ENCODE assay signal across 8 mouse cellular contexts in genomic region chr7:44429534-44430488, GRCm38 (mm10). TPM values are rescaled to one million over a fixed set of nuclear protein-coding genes. Genes with fewer than 3 reads are reported as not detected.
A peak's percentile ranks its signal among the peaks of the same experiment; 100 is the strongest.
DNase-seq lines count a peak whose midpoint lies in the region; ATAC-seq and TF ChIP-seq lines count a peak whose summit lies in the region.

No protein-coding gene starts in this region.

- no peak for DNase-seq in lung, postnatal 36 days
- DNase-seq in embryonic facial prominence, embryonic 10.5 days (ENCODE audit: low spot score): peak; percentile 27
- peak; percentile 68 for DNase-seq in hindbrain, postnatal 0 days (ENCODE audit: low spot score)
- peak; percentile 66 for DNase-seq in neural tube, embryonic 11.5 days (ENCODE audit: low spot score)
- no peak for DNase-seq in adrenal gland, postnatal 25 days
- DNase-seq in adrenal gland, postnatal 36 days: no peak
- no peak for DNase-seq in heart, adult 9 months (ENCODE audit: low spot score in 2 of 2)

- no peak overlapping the region for H3K9ac ChIP-seq in lung, embryonic 15.5 days
- peak overlapping the region; percentile 97 for H3K9ac ChIP-seq in hindbrain, postnatal 0 days (replicated peaks; ENCODE audit: low read length)
- H3K9ac ChIP-seq in neural tube, embryonic 11.5 days (ENCODE audit: low read length): peak overlapping the region; percentile 85

- H3K4me1 ChIP-seq in lung, embryonic 15.5 days: peaks cover 7% of the 10 kb centered on the region; the same call in 1 of the 2 replicates
- peaks cover 43% of the 10 kb centered on the region for H3K4me1 ChIP-seq in embryonic facial prominence, embryonic 10.5 days
- peaks cover 38% of the 10 kb centered on the region for H3K4me1 ChIP-seq in hindbrain, postnatal 0 days (ENCODE audit: insufficient read depth, low read length)
- H3K4me1 ChIP-seq in neural tube, embryonic 11.5 days (ENCODE audit: control insufficient read depth, insufficient read depth, low read length): peaks cover 5% of the 10 kb centered on the region

- no peak for ATAC-seq in lung, embryonic 15.5 days (ENCODE audit: borderline replicate concordance, extremely low read depth, low FRiP score, low TSS enrichment)
- ATAC-seq in hindbrain, postnatal 0 days: peak; percentile 46
- peak; percentile 29 for ATAC-seq in neural tube, embryonic 11.5 days (ENCODE audit: insufficient read depth, low FRiP score, low TSS enrichment)

- no peaks in the 10 kb centered on the region for H3K9me3 ChIP-seq in lung, embryonic 15.5 days
- H3K9me3 ChIP-seq in embryonic facial prominence, embryonic 10.5 days: no peaks in the 10 kb centered on the region
- no peaks in the 10 kb centered on the region for H3K9me3 ChIP-seq in hindbrain, postnatal 0 days (ENCODE audit: low read length)
- no peaks in the 10 kb centered on the region for H3K9me3 ChIP-seq in neural tube, embryonic 11.5 days (ENCODE audit: control insufficient read depth, low read length)

- H3K27me3 ChIP-seq in lung, embryonic 15.5 days: peaks cover 69% of the 10 kb centered on the region
- H3K27me3 ChIP-seq in embryonic facial prominence, embryonic 10.5 days (replicated peaks; ENCODE audit: low read depth, poor library complexity, severe bottlenecking): peaks cover 82% of the 10 kb centered on the region
- no peaks in the 10 kb centered on the region for H3K27me3 ChIP-seq in hindbrain, postnatal 0 days (ENCODE audit: insufficient read depth, low read length)
- peaks cover 10% of the 10 kb centered on the region; the same call in 1 of the 2 replicates for H3K27me3 ChIP-seq in neural tube, embryonic 11.5 days (ENCODE audit: control insufficient read depth, insufficient read depth, low read length)

- 5% methylated on average over 31 of the region's 32 CpGs for WGBS in lung, embryonic 15.5 days
- WGBS in embryonic facial prominence, embryonic 10.5 days: 1% methylated on average over 32 of the region's 32 CpGs
- 1% methylated on average over 27 of the region's 32 CpGs for WGBS in hindbrain, postnatal 0 days
- 1% methylated on average over 32 of the region's 32 CpGs for WGBS in neural tube, embryonic 11.5 days

- H3K27ac ChIP-seq in lung, embryonic 15.5 days: no peak overlapping the region
- H3K27ac ChIP-seq in embryonic facial prominence, embryonic 10.5 days (replicated peaks): peak overlapping the region; percentile 85
- peak overlapping the region; percentile 99 for H3K27ac ChIP-seq in hindbrain, postnatal 0 days
- peak overlapping the region; percentile 97 for H3K27ac ChIP-seq in neural tube, embryonic 11.5 days (ENCODE audit: low read depth, low read length)

- TF ChIP-seq CTCF in hindbrain, postnatal 0 days (IDR thresholded peaks at IDR 0.05; ENCODE audit: low read depth): no peak

- peak overlapping the region; percentile 80 for H3K4me2 ChIP-seq in lung, embryonic 15.5 days
- peak overlapping the region; percentile 83 for H3K4me2 ChIP-seq in hindbrain, postnatal 0 days (ENCODE audit: low read depth, low read length)
- H3K4me2 ChIP-seq in neural tube, embryonic 11.5 days (ENCODE audit: low read depth): peak overlapping the region; percentile 71

- peak overlapping the region; percentile 49 for H3K4me3 ChIP-seq in lung, embryonic 15.5 days
- peak overlapping the region; percentile 74 for H3K4me3 ChIP-seq in embryonic facial prominence, embryonic 10.5 days
- H3K4me3 ChIP-seq in hindbrain, postnatal 0 days (ENCODE audit: low read length): peak overlapping the region; percentile 80
- peak overlapping the region; percentile 71 for H3K4me3 ChIP-seq in neural tube, embryonic 11.5 days (ENCODE audit: low read depth, low read length)

- H3K36me3 ChIP-seq in lung, embryonic 15.5 days: no peaks in the 10 kb centered on the region
- no peaks in the 10 kb centered on the region for H3K36me3 ChIP-seq in embryonic facial prominence, embryonic 10.5 days (replicated peaks)
- H3K36me3 ChIP-seq in hindbrain, postnatal 0 days (ENCODE audit: insufficient read depth, low read length): no peaks in the 10 kb centered on the region
- H3K36me3 ChIP-seq in neural tube, embryonic 11.5 days (ENCODE audit: control insufficient read depth, insufficient read depth, low read length): no peaks in the 10 kb centered on the region

RNA-seq across cellular contexts. Expression of gene Lrrc4b, which starts 1.0 kb away (rescaled TPM):
- 0.88 and 0.98 TPM in 2 replicates for polyA plus RNA-seq in lung, embryonic 15.5 days (2015; fragmentation: Nextera tagmentation; extraction: Ambion mirVana)
- polyA plus RNA-seq in embryonic facial prominence, embryonic 10.5 days (2016; fragmentation: Nextera tagmentation; extraction: Ambion mirVana): 0.68 and 1.1 TPM in 2 replicates
- total RNA-seq in hindbrain, postnatal 0 days (2014; rRNA removed): 562 and 663 TPM in 2 replicates
- 19.6 and 22.7 TPM in 2 replicates for polyA plus RNA-seq in hindbrain, postnatal 0 days (2015; fragmentation: Nextera tagmentation; extraction: Ambion mirVana)
- polyA plus RNA-seq in neural tube, embryonic 11.5 days (2014; fragmentation: Nextera tagmentation; extraction: Ambion mirVana): 7.4 and 8.0 TPM in 2 replicates
- total RNA-seq in adrenal gland, postnatal 25 days (2021): 4.3 and 5.8 TPM in 2 replicates
- 1 to 10 TPM; 3.9 to 4.9 TPM for total RNA-seq in adrenal gland, postnatal 36 days (2021)

RNA-seq across cellular contexts. Expression of gene Aspdh, which starts 35.4 kb away (rescaled TPM):
- 0.62 and 0.88 TPM in 2 replicates for polyA plus RNA-seq in lung, embryonic 15.5 days (2015; fragmentation: Nextera tagmentation; extraction: Ambion mirVana)
- 0.64 TPM in 1 of 2 replicates, not detected in the other for polyA plus RNA-seq in embryonic facial prominence, embryonic 10.5 days (2016; fragmentation: Nextera tagmentation; extraction: Ambion mirVana)
- total RNA-seq in hindbrain, postnatal 0 days (2014; rRNA removed): 10.2 and 15.5 TPM in 2 replicates
- polyA plus RNA-seq in hindbrain, postnatal 0 days (2015; fragmentation: Nextera tagmentation; extraction: Ambion mirVana): 3.1 and 3.8 TPM in 2 replicates
- polyA plus RNA-seq in neural tube, embryonic 11.5 days (2014; fragmentation: Nextera tagmentation; extraction: Ambion mirVana): 1.2 and 1.6 TPM in 2 replicates
- 0.61 and 1.9 TPM in 2 replicates for total RNA-seq in adrenal gland, postnatal 25 days (2021)
- total RNA-seq in adrenal gland, postnatal 36 days (2021): under 1 TPM in 1 of 2 experiments, not detected in 1; 0.63 TPM

RNA-seq across cellular contexts. Expression of gene Josd2, which starts 38.0 kb away (rescaled TPM):
- polyA plus RNA-seq in lung, embryonic 15.5 days (2015; fragmentation: Nextera tagmentation; extraction: Ambion mirVana): 109 and 111 TPM in 2 replicates
- polyA plus RNA-seq in embryonic facial prominence, embryonic 10.5 days (2016; fragmentation: Nextera tagmentation; extraction: Ambion mirVana): 80.3 and 85.1 TPM in 2 replicates
- 32.7 and 44.5 TPM in 2 replicates for total RNA-seq in hindbrain, postnatal 0 days (2014; rRNA removed)
- polyA plus RNA-seq in hindbrain, postnatal 0 days (2015; fragmentation: Nextera tagmentation; extraction: Ambion mirVana): 28.3 and 32.7 TPM in 2 replicates
- polyA plus RNA-seq in neural tube, embryonic 11.5 days (2014; fragmentation: Nextera tagmentation; extraction: Ambion mirVana): 60.0 and 66.2 TPM in 2 replicates
- total RNA-seq in adrenal gland, postnatal 25 days (2021): 43.9 and 49.2 TPM in 2 replicates
- 10 to 100 TPM; 53.9 to 61.0 TPM for total RNA-seq in adrenal gland, postnatal 36 days (2021)

RNA-seq across cellular contexts. Expression of gene 1700008O03Rik, which starts 44.2 kb away (rescaled TPM):
- polyA plus RNA-seq in lung, embryonic 15.5 days (2015; fragmentation: Nextera tagmentation; extraction: Ambion mirVana): 1.1 and 1.4 TPM in 2 replicates
- polyA plus RNA-seq in embryonic facial prominence, embryonic 10.5 days (2016; fragmentation: Nextera tagmentation; extraction: Ambion mirVana): 1.1 and 1.9 TPM in 2 replicates
- total RNA-seq in hindbrain, postnatal 0 days (2014; rRNA removed): 1.4 and 2.3 TPM in 2 replicates
- 3.3 and 3.6 TPM in 2 replicates for polyA plus RNA-seq in hindbrain, postnatal 0 days (2015; fragmentation: Nextera tagmentation; extraction: Ambion mirVana)
- 1.0 and 1.1 TPM in 2 replicates for polyA plus RNA-seq in neural tube, embryonic 11.5 days (2014; fragmentation: Nextera tagmentation; extraction: Ambion mirVana)
- 2.3 TPM in 1 of 2 replicates, not detected in the other for total RNA-seq in adrenal gland, postnatal 25 days (2021)
- total RNA-seq in adrenal gland, postnatal 36 days (2021): under 1 TPM; 0.63 to 0.99 TPM

RNA-seq across cellular contexts. Expression of gene Syt3, which starts 45.9 kb away (rescaled TPM):
- 2.1 and 2.3 TPM in 2 replicates for polyA plus RNA-seq in lung, embryonic 15.5 days (2015; fragmentation: Nextera tagmentation; extraction: Ambion mirVana)
- 1.8 and 2.4 TPM in 2 replicates for polyA plus RNA-seq in embryonic facial prominence, embryonic 10.5 days (2016; fragmentation: Nextera tagmentation; extraction: Ambion mirVana)
- 130 and 154 TPM in 2 replicates for total RNA-seq in hindbrain, postnatal 0 days (2014; rRNA removed)
- 73.7 and 79.2 TPM in 2 replicates for polyA plus RNA-seq in hindbrain, postnatal 0 days (2015; fragmentation: Nextera tagmentation; extraction: Ambion mirVana)
- 2.9 and 3.7 TPM in 2 replicates for polyA plus RNA-seq in neural tube, embryonic 11.5 days (2014; fragmentation: Nextera tagmentation; extraction: Ambion mirVana)
- 4.1 and 5.7 TPM in 2 replicates for total RNA-seq in adrenal gland, postnatal 25 days (2021)
- 1 to 10 TPM; 3.0 to 4.7 TPM for total RNA-seq in adrenal gland, postnatal 36 days (2021)

Comparison
In these comparisons a context has a peak if more than half of its experiments do, and no peak if none do; other contexts are left out.
1. DNase-seq: peak in embryonic facial prominence, embryonic 10.5 days (single experiment), hindbrain, postnatal 0 days (single experiment) and neural tube, embryonic 11.5 days (single experiment); none in lung, postnatal 36 days (single experiment), adrenal gland, postnatal 25 days (single experiment), adrenal gland, postnatal 36 days (0 of 2) and heart, adult 9 months (0 of 2).
2. Peak in every context shown above with its lines, with median percentiles within 50 percentile points of each other: H3K4me2 ChIP-seq and H3K4me3 ChIP-seq.